In the genomic region with DNA sequence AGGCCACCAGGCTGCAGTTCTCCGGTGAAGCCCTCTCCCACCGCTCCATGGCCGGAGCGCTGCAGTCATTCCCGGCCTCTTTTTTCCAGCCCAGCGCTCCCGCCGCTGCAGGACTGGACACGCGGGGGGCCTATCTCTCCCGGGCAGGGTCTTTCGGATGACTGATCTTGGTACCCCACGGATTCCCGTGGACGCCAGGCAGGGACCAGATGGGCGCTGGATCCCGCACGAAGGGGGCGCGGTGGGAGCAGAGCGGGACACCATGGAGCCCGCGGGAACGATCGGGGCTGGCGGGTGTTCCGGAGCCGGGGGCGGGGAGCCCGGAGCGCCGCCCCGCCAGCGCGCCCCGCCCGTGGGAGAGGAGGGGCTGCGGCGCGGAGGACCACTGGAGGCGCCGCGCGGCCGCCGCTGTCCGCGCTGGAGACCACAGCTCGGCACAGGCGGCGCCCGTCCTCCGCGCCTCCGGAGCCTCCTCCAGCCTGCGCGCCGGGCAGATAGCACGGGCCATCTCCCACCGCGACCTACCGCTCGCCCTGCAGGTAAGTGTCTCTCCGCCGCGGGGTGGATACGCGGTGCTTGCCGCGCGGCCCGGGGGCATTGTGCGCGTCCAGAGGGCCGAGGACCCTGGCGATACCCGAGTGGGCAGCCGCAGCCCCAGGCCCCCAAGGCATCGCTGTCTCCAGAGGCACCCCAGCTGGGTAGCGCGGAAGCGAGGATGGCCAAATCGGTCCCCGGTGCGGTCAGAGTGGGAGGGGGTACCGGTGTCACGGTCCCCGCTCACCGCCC, we compare ENCODE assay signal across 8 mouse cellular contexts. TPM values are rescaled to one million over a fixed set of nuclear protein-coding genes. Genes with fewer than 3 reads are reported as not detected.
DNase-seq lines count a peak whose midpoint lies in the region; ATAC-seq lines count a peak whose summit lies in the region.

A gene (plus strand): TSS at position 358 of the 786 bp plus-strand sequence.

- peak within 1 kb of the TSS; percentile 97 for H3K9ac ChIP-seq in hindbrain, embryonic 16.5 days (ENCODE audit: low read depth, low read length)

- H3K4me2 ChIP-seq in hindbrain, embryonic 16.5 days (ENCODE audit: low read length): peak within 1 kb of the TSS; percentile 82

- WGBS in hindbrain, embryonic 16.5 days: under 1% methylated on average over 51 of the region's 89 CpGs

- H3K4me1 ChIP-seq in hindbrain, embryonic 16.5 days (ENCODE audit: control insufficient read depth, insufficient read depth, low read depth, low read length): peaks cover 10% of the 10 kb centered on the region; the same call in 1 of the 2 replicates

- peak within 1 kb of the TSS; percentile 96 for H3K4me3 ChIP-seq in hindbrain, embryonic 16.5 days (ENCODE audit: low read length)

- H3K27me3 ChIP-seq in hindbrain, embryonic 16.5 days (replicated peaks; ENCODE audit: control insufficient read depth, insufficient read depth, low read length): no peaks in the 10 kb centered on the region

- peak; percentile 86 to 95 for DNase-seq in adrenal gland, adult (ENCODE audit: inconsistent age in 2 of 2, low spot score in 1 of 2)
- peak; percentile 37 to 71 for DNase-seq in cerebellum, postnatal 4 days (ENCODE audit: low spot score in 2 of 2)
- peak; percentile 60 to 72 for DNase-seq in gastrocnemius, adult 8-10 months (ENCODE audit: low spot score in 2 of 2)
- DNase-seq in left cerebral cortex, adult 18-20 months (ENCODE audit: low spot score in 2 of 2): peak; percentile 66 to 86
- peak; percentile 77 for DNase-seq in lung, postnatal 36 days
- peak; percentile 70 for DNase-seq in right cerebral cortex, adult 2 months (ENCODE audit: low spot score in 2 of 2)
- no peak for DNase-seq in adipocyte (ENCODE audit: low spot score)

- H3K36me3 ChIP-seq in hindbrain, embryonic 16.5 days (ENCODE audit: control insufficient read depth, insufficient read depth, low read length): no peaks in the 10 kb centered on the region

- ATAC-seq in hindbrain, embryonic 16.5 days: peak; percentile 96

- H3K9me3 ChIP-seq in hindbrain, embryonic 16.5 days (ENCODE audit: control insufficient read depth, low read length): no peaks in the 10 kb centered on the region

- H3K27ac ChIP-seq in hindbrain, embryonic 16.5 days (ENCODE audit: low read depth, low read length): peak within 1 kb of the TSS; percentile 95

RNA-seq across cellular contexts. Expression of the gene that starts here (rescaled TPM):
- total RNA-seq in gastrocnemius, adult 8-10 months (2022): 10 to 100 TPM; 41.0 to 54.0 (median 45.9) TPM
- 22.8 and 27.5 TPM in 2 replicates for polyA plus RNA-seq in hindbrain, embryonic 16.5 days (2015; fragmentation: Nextera tagmentation; extraction: Ambion mirVana)
- total RNA-seq in left cerebral cortex, adult 18-20 months (2021): 10 to 100 TPM; 51.2 to 53.5 TPM
